16 mouse cellular contexts compared by ENCODE assay signal in genomic region chr4:70243561-70244120, GRCm38 (mm10).
DNase-seq lines count a peak whose midpoint lies in the region; TF ChIP-seq lines count a peak whose summit lies in the region.
"Had no signal": no experiment of that assay in that cellular context is flagged by ENCODE, and none has a peak within 500 bp of the region (broad histone marks: within the 10 kb centered on the region; RNA-seq: fewer than 3 reads in every experiment).

No protein-coding gene starts in this region.

- TF ChIP-seq POLR2A in testis, adult 2 months (IDR thresholded peaks at IDR 0.05; ENCODE audit: control insufficient read depth, low read depth, low read length): no peak

- peaks cover 4% of the 10 kb centered on the region for H3K36me3 ChIP-seq in testis, adult 2 months (ENCODE audit: control insufficient read depth, insufficient read depth, low read length)

- peak overlapping the region; percentile 58 for H3K27ac ChIP-seq in testis, adult 2 months (ENCODE audit: control insufficient read depth, insufficient read depth, low read depth, low read length)
- H3K27ac ChIP-seq: forebrain, embryonic 12.5 days; heart, embryonic 10.5 days; hindbrain, embryonic 15.5 days had no signal

- intact Hi-C loops in heart, postnatal 10 days (cut with DNase I): no loop called here

- H3K4me1 ChIP-seq in testis, adult 2 months (ENCODE audit: control insufficient read depth, insufficient read depth, low read length): no peaks in the 10 kb centered on the region
- H3K4me1 ChIP-seq: forebrain, embryonic 12.5 days; heart, embryonic 10.5 days; hindbrain, embryonic 15.5 days had no signal

- H3K4me3 ChIP-seq in testis, adult 2 months (ENCODE audit: control insufficient read depth, low read depth, low read length): no peak overlapping the region
- H3K4me3 ChIP-seq: forebrain, embryonic 12.5 days; heart, embryonic 10.5 days; hindbrain, embryonic 15.5 days had no signal

- DNase-seq in adrenal gland, adult 8-10 months: peak; percentile 57
- DNase-seq in adrenal gland, postnatal 25 days: no peak
- peak; percentile 79 for DNase-seq in heart, adult 11 months
- no peak for DNase-seq in heart, postnatal 10 days
- no peak for DNase-seq in testis, postnatal 10 days (ENCODE audit: low spot score)
- DNase-seq: cerebellum, adult 2 months; cerebellum, postnatal 10 days; forebrain, postnatal 0 days; gastrocnemius, postnatal 14 days; heart, postnatal 36 days; kidney, adult 2 months had no signal

- no peaks in the 10 kb centered on the region for H3K27me3 ChIP-seq in testis, adult 2 months (ENCODE audit: control insufficient read depth, insufficient read depth, low read length)
- H3K27me3 ChIP-seq: CH12.LX; forebrain, embryonic 12.5 days; hindbrain, embryonic 15.5 days had no signal

- no peak for TF ChIP-seq CTCF in testis, adult 2 months (IDR thresholded peaks at IDR 0.05; ENCODE audit: control insufficient read depth, insufficient read depth, insufficient replicate concordance, low read depth, low read length)

Comparison
In these comparisons a context has a peak if more than half of its experiments do, and no peak if none do; other contexts are left out.
1. DNase-seq: peak in adrenal gland, adult 8-10 months (single experiment) and heart, adult 11 months (single experiment); none in adrenal gland, postnatal 25 days (single experiment), heart, postnatal 10 days (0 of 2) and testis, postnatal 10 days (single experiment).